Mouse (Mus musculus) liver, embryonic 14.5 days (tissue): ENCODE measurements around the gene D430019H16Rik.

Source experiments
- CTCF ChIP-seq: IDR thresholded peaks from 2 replicates; pipeline ENCODE4 v1.5.1; 2016; ENCODE audit warnings: antibody characterized with exemption, low read depth, control low read depth
- EP300 ChIP-seq: IDR thresholded peaks from 2 replicates; pipeline ENCODE4 v1.6.1; 2016; ENCODE audit warnings: antibody characterized with exemption, low read depth

- TF ChIP-seq CTCF (no peak), EP300 (no peak)
Observed at GRCm38 (mm10) chr12:105426541-105426940, 27.1 kb upstream of the D430019H16Rik start.
